Mouse (Mus musculus): ENCODE results near the gene Hal.

Hal gene

GRCm38 (mm10) chr10:93488066-93488827 is at the start of gene Hal:
Gene Hal, plus strand, starts transcription at chr10:93488768.
- DNase-seq: no peak

GRCm38 (mm10) chr10:93441501-93441900 is 47.1 kb upstream of the Hal start:
- DNase-seq: no peak

GRCm38 (mm10) chr10:93442183-93442582 is 46.4 kb upstream of the Hal start:
- DNase-seq: peak; percentile 25

- DNase-seq: peak; percentile 15
These were observed 44.2 kb upstream of the Hal start for GRCm38 (mm10) chr10:93444407-93444806.

DNA sequence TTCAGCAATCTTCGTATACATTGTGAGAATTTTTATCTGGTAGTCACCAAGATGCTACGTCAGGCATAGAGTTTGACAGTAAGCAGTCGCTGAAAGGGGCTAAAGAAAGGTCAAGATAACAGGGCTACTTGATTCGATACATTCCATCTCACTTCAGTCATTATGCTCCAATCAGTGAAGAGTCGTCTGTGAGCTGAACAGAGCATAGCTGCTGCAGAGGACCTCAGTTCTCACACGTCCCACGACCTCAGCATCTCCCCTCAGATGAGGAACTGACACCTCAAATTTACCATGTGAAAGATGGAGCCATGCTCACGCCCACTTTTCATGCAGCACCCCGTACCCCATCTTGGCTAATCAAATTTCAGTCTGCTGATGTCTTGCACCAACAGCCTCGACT is 41.2 kb upstream of the Hal start:
- DNase-seq: no peak

- DNase-seq: no peak
These were observed 33.9 kb upstream of the Hal start for GRCm38 (mm10) chr10:93454652-93455014.

GRCm38 (mm10) chr10:93460106-93460505 is 28.5 kb upstream of the Hal start:
- DNase-seq: no peak

DNA sequence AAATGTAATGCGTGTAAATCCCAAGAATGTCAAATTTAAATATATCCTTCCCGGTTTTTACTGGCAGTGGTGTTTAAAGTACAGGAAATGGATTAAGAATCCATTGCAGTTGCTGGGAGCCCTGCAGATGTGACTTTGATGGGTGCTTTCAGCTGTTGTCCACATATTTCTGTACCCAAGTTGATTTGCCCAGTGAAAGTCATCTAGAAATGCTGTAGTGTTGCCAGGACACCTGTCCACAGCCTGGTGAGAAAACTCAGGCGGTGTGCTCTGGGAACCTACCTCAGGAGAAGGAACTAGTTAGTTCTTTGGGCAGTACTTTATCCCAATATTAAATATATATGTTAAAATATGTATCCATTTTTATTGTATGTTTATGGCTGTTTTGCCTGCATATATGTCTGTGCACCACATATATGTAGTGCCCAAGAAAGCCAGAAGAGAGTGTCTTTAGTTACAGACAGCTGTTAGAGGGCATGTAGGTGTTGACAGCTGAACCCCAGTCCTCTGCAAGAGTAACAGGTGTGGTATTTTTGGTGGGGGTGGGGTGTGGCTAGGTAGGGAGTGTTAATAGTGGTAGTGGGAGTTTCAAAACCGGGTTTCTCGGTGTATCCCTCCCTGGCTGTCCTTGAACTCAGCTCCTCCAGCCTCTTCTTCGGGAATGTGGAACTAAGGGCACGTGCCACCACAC is 25.7 kb upstream of the Hal start:
- no peak for DNase-seq

DNA sequence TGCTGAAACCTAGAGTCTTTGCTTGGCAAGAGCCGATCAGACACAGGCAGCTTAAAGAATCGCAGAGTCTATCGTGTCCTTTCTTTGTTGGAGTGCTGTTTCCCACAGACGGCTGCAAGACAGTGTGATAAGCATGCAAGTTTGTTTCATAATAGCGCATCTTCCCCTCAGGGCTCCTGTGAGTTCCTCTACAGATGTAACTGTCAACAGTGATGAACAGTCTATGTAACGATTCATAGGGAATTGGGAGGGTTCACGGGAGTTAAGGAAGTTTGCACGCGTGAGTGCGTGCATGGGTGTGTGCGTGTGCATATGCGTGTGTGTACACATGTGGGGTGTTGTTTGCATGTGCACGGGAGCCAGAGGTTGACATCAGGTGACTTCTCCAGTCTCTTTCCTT is 25.0 kb upstream of the Hal start:
- DNase-seq: no peak

DNA sequence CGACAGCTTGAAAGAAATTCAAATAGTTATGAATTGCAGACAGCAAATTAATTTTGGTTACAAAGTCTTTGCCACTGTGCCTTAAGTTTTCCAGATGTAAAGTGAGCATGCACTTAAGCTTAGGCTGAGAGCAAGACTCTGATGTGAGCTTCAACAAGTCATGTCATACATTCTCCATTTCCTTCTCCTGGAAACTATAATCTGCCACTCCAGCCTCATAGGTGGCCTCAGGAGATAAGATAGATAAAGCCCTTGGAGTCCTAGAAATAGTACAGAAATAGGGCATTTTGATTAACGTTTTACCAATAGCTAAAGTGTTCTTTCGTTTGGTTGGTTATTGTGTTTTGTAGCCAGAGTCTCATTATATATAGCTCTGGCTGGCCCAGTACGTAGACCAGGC is 21.3 kb upstream of the Hal start:
- no peak for DNase-seq

DNA sequence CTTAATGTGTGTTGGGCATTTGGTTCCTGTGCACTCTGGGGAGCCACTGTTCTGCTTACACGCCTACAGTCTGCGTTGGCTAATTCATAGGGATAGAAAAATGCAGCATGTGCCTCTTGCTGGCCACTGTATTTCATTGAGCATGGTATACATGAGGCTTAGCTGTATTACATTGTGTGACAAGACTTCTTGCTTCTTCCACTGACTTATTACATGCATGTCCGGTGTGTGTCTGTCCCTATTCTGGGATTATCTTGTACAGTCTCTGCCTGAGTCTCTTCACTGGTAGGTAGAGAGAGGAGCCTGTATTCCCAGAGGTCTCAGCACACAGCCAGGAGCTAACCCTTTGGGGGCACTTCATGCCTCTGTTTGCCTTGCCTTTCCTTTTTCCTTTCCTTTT is 20.8 kb upstream of the Hal start:
- no peak for DNase-seq

- DNase-seq: peak; percentile 92
These were observed 17.2 kb upstream of the Hal start for GRCm38 (mm10) chr10:93471415-93471814.

GRCm38 (mm10) chr10:93484511-93484910 is 4.1 kb upstream of the Hal start:
- no peak for DNase-seq

DNA sequence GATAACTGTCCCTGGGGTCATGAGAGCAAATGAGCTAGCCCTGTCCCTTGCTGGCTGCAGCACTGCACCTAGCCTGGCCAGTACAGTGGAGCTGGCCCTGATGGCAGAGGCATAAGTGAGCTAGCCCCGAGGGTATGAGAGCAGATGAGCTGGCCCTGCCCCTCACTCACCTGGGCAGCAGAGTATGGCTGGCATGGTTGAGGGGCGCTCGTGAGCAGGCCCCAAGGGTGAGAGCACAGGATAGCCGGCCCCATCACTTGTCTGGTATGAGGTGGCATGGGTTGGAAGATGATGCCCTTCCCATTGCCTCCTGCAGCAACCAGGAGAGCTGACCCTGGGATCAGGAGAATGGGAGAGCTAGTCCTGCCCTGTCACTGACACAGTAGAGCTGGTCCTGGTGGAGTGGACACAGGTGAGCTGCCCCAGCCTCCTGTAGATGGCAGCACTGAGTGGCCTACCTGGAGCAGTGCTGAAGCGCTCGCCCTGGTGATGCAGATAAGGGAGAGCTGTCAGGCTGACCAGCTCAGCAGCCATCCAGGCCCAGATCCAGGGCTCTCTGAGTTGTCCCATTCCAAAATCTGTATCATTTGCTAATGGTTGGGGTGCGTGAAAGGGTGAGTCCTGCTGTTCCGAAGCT is 3.4 kb upstream of the Hal start:
- peak; percentile 58 for DNase-seq

DNA sequence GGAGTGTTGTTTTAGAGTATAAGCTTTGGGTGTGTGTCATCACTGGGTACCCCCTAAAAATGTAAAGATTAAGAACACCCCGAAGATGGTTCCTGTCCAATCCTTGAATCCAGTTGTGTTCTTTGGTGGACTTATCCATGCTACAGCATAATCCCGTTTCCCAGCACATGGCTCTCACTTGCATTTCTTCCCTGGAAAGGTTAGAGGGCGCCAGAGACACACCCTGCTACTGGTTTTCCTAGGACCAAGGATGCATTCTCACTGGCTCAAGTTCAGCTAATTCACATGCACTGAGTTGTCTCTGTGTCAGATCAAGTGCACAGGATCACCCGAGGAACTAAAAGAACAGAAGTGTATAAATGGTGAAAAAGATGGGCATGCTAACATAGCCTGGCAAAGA is 1.9 kb upstream of the Hal start:
- peak; percentile 9 for DNase-seq

DNA sequence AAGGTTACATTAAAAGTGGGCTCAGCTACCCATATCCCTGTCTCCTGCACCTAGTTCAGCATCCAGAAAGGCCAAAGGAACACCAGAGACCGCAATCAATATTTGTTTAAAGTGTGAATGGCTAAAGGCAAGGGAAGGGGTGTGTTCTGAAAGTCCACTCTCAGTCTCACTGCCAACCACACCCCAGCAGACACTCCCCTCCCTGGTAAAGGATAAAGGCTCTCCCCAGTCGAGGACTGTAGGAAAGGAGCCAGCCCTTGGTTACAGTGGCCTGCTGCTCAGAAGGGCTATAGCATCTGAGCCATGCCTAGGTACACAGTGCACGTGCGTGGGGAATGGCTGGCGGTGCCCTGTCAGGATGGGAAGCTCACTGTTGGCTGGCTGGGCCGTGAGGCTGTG is 259 bp downstream of the Hal start:
- DNase-seq: no peak

DNA sequence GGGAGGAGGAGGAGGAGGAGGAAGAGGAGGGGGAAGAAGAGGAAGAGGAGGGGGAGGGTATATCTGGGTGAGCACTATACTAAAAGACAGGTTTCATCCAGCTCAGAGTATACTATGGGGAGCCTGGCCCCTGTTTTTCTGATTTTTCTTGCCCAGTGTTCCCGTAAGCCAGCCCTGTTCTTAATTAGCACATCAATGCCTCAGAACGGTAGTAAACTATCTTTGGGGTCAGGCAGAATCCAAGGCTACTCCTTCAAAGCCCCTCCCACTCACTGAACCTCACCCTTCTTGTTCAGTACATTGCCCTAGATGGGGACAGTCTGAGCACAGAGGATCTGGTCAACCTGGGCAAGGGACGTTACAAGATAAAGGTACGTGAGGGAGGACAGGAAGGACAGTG is 1.9 kb downstream of the Hal start:
- no peak for DNase-seq

DNA sequence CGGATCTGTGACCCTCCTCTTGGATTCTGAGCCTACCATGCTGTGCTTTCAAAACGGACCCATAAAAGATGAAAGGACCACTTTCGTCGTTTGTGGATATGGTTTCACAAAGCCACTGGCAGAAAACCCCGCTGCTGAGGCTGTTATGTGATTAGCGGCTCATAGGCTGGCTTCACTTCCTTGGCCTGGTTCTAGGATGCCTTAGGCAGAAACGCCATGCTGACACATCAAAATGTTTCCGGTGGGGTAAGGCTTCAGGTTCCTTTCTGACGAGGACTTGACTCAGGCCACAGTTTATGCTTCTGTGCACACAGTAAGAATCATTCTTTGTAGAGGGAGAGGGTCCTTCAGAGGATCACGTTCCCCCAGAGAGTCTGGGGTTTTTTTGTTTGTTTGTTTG is 12.3 kb downstream of the Hal start:
- DNase-seq: no peak

- no peak for DNase-seq
These were observed 12.8 kb downstream of the Hal start for GRCm38 (mm10) chr10:93501346-93501745.

- no peak for DNase-seq
These were observed 19.9 kb downstream of the Hal start for GRCm38 (mm10) chr10:93508383-93508970.

DNA sequence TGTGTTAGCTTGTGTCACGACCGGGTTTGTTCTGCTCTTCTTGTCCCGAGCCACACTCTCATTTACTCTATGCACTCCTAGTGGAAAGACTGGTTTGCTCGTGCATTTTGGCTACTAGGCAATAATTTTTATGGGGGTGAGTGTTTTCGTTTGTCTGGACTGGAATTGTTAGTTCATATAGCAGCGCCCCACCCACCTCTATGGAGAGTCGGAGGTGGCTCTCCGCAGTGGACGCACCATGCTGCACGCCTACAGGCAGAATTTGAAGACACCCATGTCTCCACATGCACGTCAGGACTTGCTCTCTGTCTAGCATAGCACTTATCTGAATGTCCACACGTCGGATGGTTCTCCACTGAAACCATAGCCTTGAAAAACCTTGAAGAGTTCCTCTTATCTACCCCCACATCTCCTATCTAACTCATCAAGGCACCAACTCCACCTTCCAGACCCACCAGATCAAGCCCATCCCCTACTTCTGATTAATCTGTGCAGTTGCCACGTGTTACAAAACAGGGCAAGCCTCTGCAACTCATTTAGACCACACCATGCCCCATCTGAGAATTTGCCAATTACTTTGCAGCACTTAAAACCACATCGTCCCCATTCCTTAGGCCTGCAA is 21.1 kb downstream of the Hal start:
- DNase-seq: no peak

DNA sequence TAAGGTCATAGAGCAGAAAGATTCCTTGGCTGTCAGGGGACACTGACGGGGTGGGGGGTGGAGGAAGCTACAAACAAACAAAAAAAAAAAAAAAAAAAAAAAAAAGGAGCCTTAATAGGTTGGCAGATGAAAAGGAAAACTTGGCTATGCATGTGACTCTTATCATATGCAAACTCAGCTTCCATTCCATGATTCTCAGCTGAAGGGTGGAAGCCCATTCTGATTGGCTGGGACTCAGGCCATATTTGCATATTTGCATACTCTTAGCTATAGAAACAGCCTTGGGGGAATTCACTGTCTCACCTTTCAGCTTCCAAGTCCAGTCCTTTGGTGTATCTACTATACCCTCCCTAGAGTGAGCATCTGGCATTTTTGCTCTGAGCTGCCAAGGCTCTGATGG is 26.9 kb downstream of the Hal start:
- peak; percentile 27 for DNase-seq

GRCm38 (mm10) chr10:93515927-93516326 is 27.4 kb downstream of the Hal start:
- no peak for DNase-seq

Data from thymus, postnatal 14 days (tissue).